Mouse (Mus musculus) Patski (cell line): ENCODE data around the gene Miga1. TPM values are rescaled to one million over a fixed set of nuclear protein-coding genes. Genes with fewer than 3 reads are reported as not detected.
"Not testable (repeated sequence)": the region's sequence is repeated elsewhere in the genome, so short reads cannot be mapped to it uniquely, and the experiment has no call there.

Experiments used
- ATAC-seq: fragments of 100-300 bp; one replicate; pipeline ENCODE4 v1.8.0; 2021
- CTCF ChIA-PET: fragments of 350-600 bp; sonication (Branson Sonifier 250); formaldehyde crosslinking; loops from one replicate; lab custom pipeline; 2022; ENCODE audit warnings: inconsistent platforms; lab: Charles Lee
- POLR2A ChIA-PET: fragments of 350-600 bp; sonication (Branson Sonifier 250); formaldehyde crosslinking; loops from one replicate; lab custom pipeline; 2022; ENCODE audit warnings: antibody characterized with exemption, inconsistent platforms; lab: Charles Lee
- DNase-seq: peaks from one replicate; pipeline ENCODE4 v3.0.0-alpha.2; 2011; ENCODE audit warnings: low read depth, low spot score
- H3K27me3 ChIP-seq: fragments of 371-371 bp; one replicate; pipeline ENCODE4 v1.5.1; 2021
- CTCF ChIP-seq: fragments of 100-300 bp; IDR thresholded peaks from one replicate; pipeline ENCODE4 v1.5.1; 2021
- in situ Hi-C: fragments of 300-500 bp; cut with MboI; formaldehyde crosslinking; loops from 3 replicates; pipeline ENCODE4 v1.11.1; 2018; ENCODE audit warnings: low pct_unique_long_range_greater_than_20kb, mixed read lengths
- polyA plus RNA-seq: library from polyadenylated mRNA; unstranded; gene quantifications from one replicate; pipeline ENCODE4 v1.2.3, GENCODE M21; 2021

Miga1 gene
- polyA plus RNA-seq, 1 experiment from 2014 or later, result 12.0 TPM

DNA sequence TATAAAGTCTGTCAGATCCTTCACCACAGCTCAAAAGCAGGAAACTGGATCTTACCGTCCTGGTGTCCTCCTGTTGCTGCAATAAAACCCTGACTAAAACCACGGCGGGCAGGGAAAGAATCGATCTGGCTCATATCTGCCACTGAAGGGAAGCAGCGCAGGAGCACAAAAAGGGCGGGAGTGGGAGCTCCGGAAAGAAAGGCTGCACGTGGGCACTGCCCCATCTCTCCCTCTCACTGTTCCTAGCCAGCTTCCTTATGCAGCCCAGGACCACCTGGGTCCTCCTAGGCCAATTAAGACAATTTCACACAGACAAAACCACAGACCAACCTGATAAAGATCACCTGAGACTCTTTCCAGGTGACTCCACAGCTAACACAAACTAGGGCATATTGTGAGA is 78.8 kb downstream of the Miga1 start:
- ChIA-PET POLR2A (interaction anchor here (0.6 to 0.8 kb wide), 2 partner anchors 15 to 133 kb away, joined by 3 to 4 read pairs; no protein-coding TSS in a partner anchor), CTCF (interaction anchor here (0.8 to 6.4 kb wide), 11 partner anchors 16 to 167 kb away, joined by 3 to 78 read pairs (median 3); no protein-coding TSS in a partner anchor)
- no peaks in the 10 kb centered on the region for H3K27me3 ChIP-seq
- DNase-seq, result no peak
- no peak for ATAC-seq
- in situ Hi-C loops, result loop anchor here (5.0 kb wide), 2 partner anchors 36 to 476 kb away; no protein-coding TSS in a partner anchor
- TF ChIP-seq CTCF, result no peak

DNA sequence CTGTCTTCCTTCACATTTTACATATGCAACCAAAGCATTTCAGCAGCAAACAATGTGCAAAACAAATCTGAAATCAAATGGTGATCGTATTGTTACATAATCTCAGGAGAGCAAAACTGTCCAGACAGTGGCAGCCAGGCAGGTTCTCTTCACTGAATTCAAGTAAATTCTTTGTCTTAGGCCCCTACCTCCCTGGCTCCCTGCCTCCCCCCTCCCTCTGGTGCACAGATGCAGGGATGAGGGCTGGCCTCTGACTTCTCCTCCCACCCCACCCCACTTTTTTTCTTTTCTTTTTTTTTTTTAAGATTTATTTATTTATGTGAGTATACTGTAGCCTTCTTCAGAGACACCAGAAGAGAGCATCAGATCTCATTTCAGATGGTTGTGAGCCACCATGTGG is 79.8 kb downstream of the Miga1 start:
- ATAC-seq (no peak), DNase-seq (no peak)
- no peak for TF ChIP-seq CTCF
- H3K27me3 ChIP-seq, result no peaks in the 10 kb centered on the region
- POLR2A ChIA-PET, result no interaction called here
- in situ Hi-C loops, result loop anchor here (5.0 kb wide), 2 partner anchors 37 to 477 kb away; no protein-coding TSS in a partner anchor
- CTCF ChIA-PET, result interaction anchor here (0.8 to 6.4 kb wide), 16 partner anchors 10 to 489 kb away, joined by 3 to 78 read pairs (median 4); no protein-coding TSS in a partner anchor

DNA sequence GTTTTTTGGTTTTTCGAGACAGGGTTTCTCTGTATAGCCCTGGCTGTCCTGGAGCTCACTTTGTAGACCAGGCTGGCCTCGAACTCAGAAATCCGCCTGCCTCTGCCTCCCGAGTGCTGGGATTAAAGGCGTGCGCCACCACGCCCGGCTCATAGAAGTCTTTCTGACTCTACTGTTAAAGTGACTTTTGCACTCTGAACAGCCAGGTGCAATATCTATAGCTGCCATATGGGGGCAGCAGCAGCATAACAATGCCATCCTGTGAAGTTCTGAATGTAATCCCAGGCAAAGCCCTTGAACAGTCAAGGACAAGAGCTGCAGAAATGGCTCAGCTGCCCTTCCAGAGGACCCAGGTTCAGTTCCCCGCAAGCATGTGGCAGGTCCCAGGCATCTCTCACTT is 80.8 kb downstream of the Miga1 start:
- CTCF ChIA-PET, result interaction anchor here (0.7 to 6.4 kb wide), 22 partner anchors 9 to 490 kb away, joined by 3 to 78 read pairs (median 4); no protein-coding TSS in a partner anchor
- H3K27me3 ChIP-seq, in situ Hi-C loops, POLR2A ChIA-PET: not testable (repeated sequence)
- ATAC-seq (peak; percentile 77), DNase-seq (peak; percentile 59)
- TF ChIP-seq CTCF, result peak; percentile 91

DNA sequence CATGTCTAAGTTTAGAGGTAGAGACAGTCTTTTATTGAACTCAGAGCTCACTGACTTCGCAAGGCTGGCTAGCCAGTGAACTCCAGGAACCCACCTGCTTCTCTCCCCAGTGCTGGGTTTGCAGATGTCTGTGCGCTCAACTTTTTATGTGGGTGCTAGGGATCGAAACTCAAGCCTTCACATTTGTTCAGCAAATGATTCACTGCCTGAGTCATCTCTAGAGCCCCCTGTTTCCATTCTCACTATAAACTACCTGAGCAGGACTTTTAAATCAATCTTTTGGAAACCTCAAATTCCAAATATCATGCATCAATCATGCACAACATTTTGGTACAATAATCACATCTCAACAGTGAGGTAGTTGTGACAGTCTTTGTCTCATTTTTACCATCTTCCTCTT is 82.7 kb downstream of the Miga1 start:
- ChIA-PET POLR2A (interaction anchor here (0.9 kb wide), 1 partner anchor 42 kb away, joined by 3 read pairs; no protein-coding TSS in a partner anchor), CTCF (interaction anchor here (0.9 to 6.4 kb wide), 10 partner anchors 11 to 146 kb away, joined by 3 to 78 read pairs (median 4); no protein-coding TSS in a partner anchor)
- DNase-seq, result no peak
- no peak for TF ChIP-seq CTCF
- in situ Hi-C loops, result no loop called here
- no peak for ATAC-seq
- no peaks in the 10 kb centered on the region for H3K27me3 ChIP-seq

DNA sequence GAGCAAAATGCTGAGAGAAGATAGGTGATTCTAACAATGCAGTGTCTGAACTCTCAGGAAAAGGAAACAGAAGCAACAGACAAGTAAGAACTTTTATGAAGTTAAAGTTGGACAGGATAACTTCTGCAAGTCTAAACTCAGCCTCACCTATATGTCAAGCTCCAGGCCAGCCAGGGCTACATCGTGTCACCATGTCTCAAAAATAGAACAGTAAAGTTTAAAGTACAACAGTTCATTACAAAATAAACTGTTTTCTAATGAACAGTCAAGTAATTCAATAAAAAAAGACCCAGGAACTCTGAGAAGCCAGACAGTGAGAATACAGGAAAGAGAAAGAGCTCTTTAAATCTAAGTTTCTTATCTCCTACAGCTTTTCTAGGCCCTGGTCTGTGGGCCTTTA is 89.7 kb downstream of the Miga1 start:
- ChIA-PET CTCF (interaction anchor here (0.8 to 1.5 kb wide), 3 partner anchors 10 to 82 kb away, joined by 3 to 5 read pairs (median 4); no protein-coding TSS in a partner anchor), POLR2A (no interaction called here)
- ATAC-seq, result no peak
- H3K27me3 ChIP-seq, result no peaks in the 10 kb centered on the region
- no peak for DNase-seq
- TF ChIP-seq CTCF, result no peak
- in situ Hi-C loops, result no loop called here

DNA sequence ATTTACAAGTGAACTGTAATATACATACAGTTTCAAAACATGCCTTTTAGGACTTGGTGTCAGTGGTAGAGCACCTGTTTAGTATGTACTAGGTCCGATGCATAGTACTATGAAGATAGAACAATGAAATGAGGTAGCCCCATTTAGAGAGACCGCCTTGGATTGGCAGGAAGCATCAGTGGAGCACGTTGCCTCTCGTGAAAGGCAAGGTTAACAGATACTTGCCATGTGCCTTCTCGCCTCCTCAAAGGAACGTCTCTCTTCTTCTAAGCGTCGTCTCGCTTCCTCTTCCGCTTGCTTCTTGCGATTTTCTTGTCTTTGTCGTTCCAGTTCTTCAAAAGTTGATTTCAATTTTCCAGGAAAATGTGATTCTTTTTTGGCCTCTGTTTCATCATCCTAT is 92.5 kb downstream of the Miga1 start:
- H3K27me3 ChIP-seq, result no peaks in the 10 kb centered on the region
- ChIA-PET POLR2A (no interaction called here), CTCF (interaction anchor here (1.4 kb wide), 1 partner anchor 68 kb away, joined by 3 read pairs; no protein-coding TSS in a partner anchor)
- ATAC-seq (no peak), DNase-seq (no peak)
- no peak for TF ChIP-seq CTCF
- in situ Hi-C loops, result no loop called here

DNA sequence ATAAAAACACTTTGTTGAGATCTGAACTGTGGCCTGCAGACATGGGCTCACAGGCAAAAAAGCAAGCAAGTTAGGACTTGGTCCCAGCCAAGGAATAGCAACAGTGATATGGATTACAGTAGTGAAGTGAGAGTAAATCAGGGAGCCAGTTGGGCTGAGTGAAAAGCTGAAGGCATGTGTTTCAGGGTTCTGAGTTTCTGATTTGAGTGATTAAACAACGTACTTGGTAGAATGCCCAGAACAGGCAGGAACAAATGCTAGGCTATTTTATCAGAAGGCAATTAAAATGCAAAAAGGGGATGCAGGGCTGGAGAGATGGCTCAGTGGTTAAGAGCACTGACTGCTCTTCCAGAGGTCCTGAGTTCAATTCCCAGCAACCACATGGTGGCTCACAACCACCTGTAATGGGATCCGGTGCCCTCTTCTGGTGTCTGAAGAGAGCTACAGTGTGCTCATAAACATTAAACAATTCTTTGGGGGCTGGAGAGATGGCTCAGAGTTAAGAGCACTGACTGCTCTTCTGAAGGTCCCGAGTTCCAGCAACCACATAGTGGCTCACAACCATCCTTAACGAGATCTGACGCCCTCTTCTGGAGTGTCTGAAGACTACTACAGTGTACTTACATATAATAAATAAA is 94.8 kb downstream of the Miga1 start:
- TF ChIP-seq CTCF, result peak; percentile 33
- CTCF ChIA-PET, result interaction anchor here (1.0 to 1.6 kb wide), 6 partner anchors 12 to 134 kb away, joined by 3 to 6 read pairs (median 4); no protein-coding TSS in a partner anchor
- no peaks in the 10 kb centered on the region for H3K27me3 ChIP-seq
- no peak for ATAC-seq
- in situ Hi-C loops, result no loop called here
- no peak for DNase-seq
- POLR2A ChIA-PET, result interaction anchor here (0.7 to 1.5 kb wide), 3 partner anchors 8 to 134 kb away, joined by 3 to 4 read pairs (median 4); no protein-coding TSS in a partner anchor

DNA sequence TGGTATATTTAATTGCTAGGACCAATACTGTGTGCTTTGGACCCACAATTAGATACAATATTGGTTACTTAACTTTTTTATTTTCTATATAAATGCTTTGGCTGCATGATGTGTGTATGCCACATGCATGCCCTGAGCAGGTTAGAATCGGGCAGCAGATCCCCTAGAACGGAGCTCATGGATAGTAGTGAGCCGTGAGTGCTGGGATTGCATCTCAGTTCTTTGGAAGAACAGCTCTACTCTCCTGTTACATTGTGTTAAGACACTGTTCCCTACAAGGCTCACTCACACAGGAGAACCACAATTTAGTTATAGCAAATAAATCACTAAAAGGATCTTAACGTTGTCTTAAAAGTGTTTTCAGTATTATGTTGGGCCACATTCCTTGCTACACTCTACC is 96.9 kb downstream of the Miga1 start:
- no peaks in the 10 kb centered on the region for H3K27me3 ChIP-seq
- ATAC-seq, result no peak
- DNase-seq, result no peak
- ChIA-PET CTCF (interaction anchor here (0.8 to 2.1 kb wide), 3 partner anchors 11 to 133 kb away, joined by 4 to 7 read pairs (median 4); no protein-coding TSS in a partner anchor), POLR2A (interaction anchor here (0.7 to 0.9 kb wide), 2 partner anchors 9 to 20 kb away, joined by 3 read pairs; no protein-coding TSS in a partner anchor)
- no peak for TF ChIP-seq CTCF
- in situ Hi-C loops, result no loop called here

DNA sequence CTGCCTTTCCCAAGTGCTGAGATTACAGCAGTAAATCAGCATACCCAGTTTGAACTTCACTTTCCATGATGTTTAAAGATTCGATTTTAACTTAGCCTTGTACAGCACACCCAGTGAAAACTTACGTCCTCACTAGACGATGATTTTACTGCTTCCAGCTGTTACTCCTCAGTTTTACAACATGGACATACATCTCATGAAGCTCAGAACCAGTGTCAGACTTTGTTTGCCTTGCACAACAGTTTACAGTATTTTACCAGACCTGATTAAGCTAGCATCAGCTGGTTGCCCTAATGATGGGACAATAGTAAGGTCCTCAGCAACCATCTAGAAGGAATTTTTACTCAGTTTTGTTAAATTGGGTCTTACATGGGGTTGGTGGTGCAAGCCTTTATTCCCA is 99.1 kb downstream of the Miga1 start:
- DNase-seq, result no peak
- ChIA-PET POLR2A (interaction anchor here (0.8 to 1.0 kb wide), 2 partner anchors 12 to 130 kb away, joined by 3 to 5 read pairs; no protein-coding TSS in a partner anchor), CTCF (interaction anchor here (1.1 to 2.1 kb wide), 5 partner anchors 9 to 95 kb away, joined by 3 to 11 read pairs (median 6); no protein-coding TSS in a partner anchor)
- in situ Hi-C loops, result no loop called here
- H3K27me3 ChIP-seq, result no peaks in the 10 kb centered on the region
- ATAC-seq, result no peak
- TF ChIP-seq CTCF, result no peak

DNA sequence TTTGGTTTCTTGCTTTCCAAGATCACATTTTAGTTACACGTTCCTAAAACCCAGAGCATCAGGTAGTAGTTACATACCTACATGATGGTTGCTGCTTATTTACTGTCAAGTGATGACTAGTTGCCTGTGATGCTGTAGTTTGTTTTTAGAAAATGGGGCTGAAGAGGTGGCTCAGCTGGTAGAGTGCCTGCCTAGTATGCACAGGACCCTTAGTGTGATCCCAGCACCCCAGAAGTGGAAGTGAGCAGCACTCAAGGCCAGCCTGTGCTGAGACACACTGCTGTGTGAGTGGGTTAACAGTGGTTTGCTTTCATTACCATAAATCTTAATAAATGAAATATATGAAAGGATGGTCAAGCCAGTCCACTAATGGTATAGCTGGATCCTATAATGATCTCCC is 100.6 kb downstream of the Miga1 start:
- DNase-seq, result no peak
- POLR2A ChIA-PET, result interaction anchor here (0.6 kb wide), 1 partner anchor 24 kb away, joined by 4 read pairs; no protein-coding TSS in a partner anchor
- no peak for ATAC-seq
- in situ Hi-C loops, result loop anchor here (5.0 kb wide), 1 partner anchor 127 kb away; no protein-coding TSS in a partner anchor
- no peaks in the 10 kb centered on the region for H3K27me3 ChIP-seq
- no peak for TF ChIP-seq CTCF
- CTCF ChIA-PET, result interaction anchor here (0.8 to 2.0 kb wide), 9 partner anchors 11 to 128 kb away, joined by 3 to 11 read pairs (median 4); no protein-coding TSS in a partner anchor
